In genomic region chr16:36688076-36688475, GRCm38 (mm10) we compare ENCODE assay signal across 26 mouse cellular contexts. TPM values are rescaled to one million over a fixed set of nuclear protein-coding genes. Genes with fewer than 3 reads are reported as not detected.
"Had no signal": no experiment of that assay in that cellular context is flagged by ENCODE, and none has a peak within 500 bp of the region (broad histone marks: within the 10 kb centered on the region; RNA-seq: fewer than 3 reads in every experiment).

No protein-coding gene starts in this region.

- H3K4me3 ChIP-seq: heart, embryonic 10.5 days; heart, embryonic 12.5 days; hindbrain, embryonic 10.5 days; hindbrain, embryonic 12.5 days; kidney, embryonic 15.5 days; left cerebral cortex, adult 2 months; limb, embryonic 10.5 days; limb, embryonic 12.5 days; liver, embryonic 13.5 days; liver, embryonic 15.5 days had no signal

- H3K27ac ChIP-seq: heart, embryonic 10.5 days; hindbrain, embryonic 10.5 days; hindbrain, embryonic 12.5 days; hindbrain, embryonic 14.5 days; kidney, embryonic 15.5 days; kidney, postnatal 0 days; left cerebral cortex, adult 2 months; limb, embryonic 10.5 days; limb, embryonic 12.5 days; liver, embryonic 13.5 days; liver, embryonic 15.5 days had no signal

- H3K9ac ChIP-seq: heart, embryonic 12.5 days; hindbrain, embryonic 12.5 days; hindbrain, embryonic 14.5 days; kidney, embryonic 15.5 days; limb, embryonic 12.5 days; liver, embryonic 13.5 days; liver, embryonic 15.5 days had no signal

- H3K4me1 ChIP-seq: heart, embryonic 10.5 days; heart, embryonic 12.5 days; hindbrain, embryonic 10.5 days; hindbrain, embryonic 12.5 days; kidney, embryonic 15.5 days; limb, embryonic 10.5 days; limb, embryonic 12.5 days; liver, embryonic 13.5 days; liver, embryonic 15.5 days had no signal

- DNase-seq: gastrocnemius, postnatal 14 days; gastrocnemius, postnatal 36 days; heart, adult 18-20 months; heart, postnatal 10 days; heart, postnatal 4 days; kidney, adult 11 months; kidney, adult 2 months; kidney, adult 9 months; kidney, postnatal 14 days; kidney, postnatal 36 days; layer of hippocampus, adult 9-11 months; liver; liver, embryonic 13.5 days had no signal

- H3K36me3 ChIP-seq: heart, embryonic 10.5 days; heart, embryonic 12.5 days; hindbrain, embryonic 10.5 days; hindbrain, embryonic 12.5 days; kidney, embryonic 15.5 days; limb, embryonic 10.5 days; limb, embryonic 12.5 days; liver, embryonic 13.5 days; liver, embryonic 15.5 days had no signal

RNA-seq across cellular contexts. Expression of gene Ildr1, which starts 5.7 kb away (rescaled TPM):
- total RNA-seq: gastrocnemius, postnatal 36 days; heart, postnatal 10 days; heart, postnatal 25 days; heart, postnatal 4 days had no signal
- polyA plus RNA-seq: heart, embryonic 12.5 days; liver, embryonic 11.5 days had no signal
